Mouse (Mus musculus) spleen, postnatal 10 days (tissue): ENCODE measurements around the gene Sec23b.
"Not testable (repeated sequence)": the region's sequence is repeated elsewhere in the genome, so short reads cannot be mapped to it uniquely, and the experiment has no call there.

Experiments
- DNase-seq, 2 experiments: peaks; one replicate each; pipeline ENCODE4 v3.0.0; 2021 to 2022; ENCODE audit warnings: low spot score in 2 of 2

Sec23b gene

DNA sequence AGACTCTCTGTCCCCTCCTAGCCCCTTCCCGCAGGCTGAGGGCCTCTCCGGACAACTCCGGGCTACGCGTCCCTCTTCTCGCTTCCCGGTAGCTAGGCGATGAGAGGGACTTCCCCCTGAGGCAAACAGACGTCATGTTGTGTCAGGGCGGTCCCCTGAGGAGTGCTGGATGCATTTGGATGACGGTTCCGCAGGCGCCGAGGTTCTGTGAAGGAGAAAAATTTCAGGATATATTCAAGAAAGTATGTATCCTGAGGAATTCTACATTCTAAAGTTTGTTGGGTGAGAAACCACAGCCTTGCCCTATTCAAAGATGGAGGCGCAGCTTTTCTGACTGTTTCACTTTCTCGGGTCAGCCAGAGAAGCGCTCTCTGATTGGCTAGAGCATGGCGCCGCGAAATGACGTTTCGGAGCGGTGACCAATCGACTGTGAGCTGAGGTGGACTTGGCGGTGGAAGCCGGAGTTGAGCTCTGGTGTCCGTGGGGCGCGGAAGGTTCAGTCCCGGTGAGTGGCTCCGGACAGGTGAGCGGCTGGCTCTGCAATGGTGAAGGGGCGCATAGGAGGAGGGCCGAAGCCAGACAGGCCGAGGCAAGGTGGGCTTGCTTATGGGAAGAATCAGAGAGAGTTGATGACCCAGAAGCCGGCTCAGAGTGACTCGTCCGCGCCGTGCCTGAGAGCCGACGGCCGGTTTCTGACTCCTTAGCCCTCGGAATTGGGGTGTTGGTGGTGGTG, at the start of gene Sec23b:
Gene Sec23b, plus strand, starts transcription at position 410 of the 733 bp plus-strand sequence.
- DNase-seq, result peak; percentile 93 to 96

DNA sequence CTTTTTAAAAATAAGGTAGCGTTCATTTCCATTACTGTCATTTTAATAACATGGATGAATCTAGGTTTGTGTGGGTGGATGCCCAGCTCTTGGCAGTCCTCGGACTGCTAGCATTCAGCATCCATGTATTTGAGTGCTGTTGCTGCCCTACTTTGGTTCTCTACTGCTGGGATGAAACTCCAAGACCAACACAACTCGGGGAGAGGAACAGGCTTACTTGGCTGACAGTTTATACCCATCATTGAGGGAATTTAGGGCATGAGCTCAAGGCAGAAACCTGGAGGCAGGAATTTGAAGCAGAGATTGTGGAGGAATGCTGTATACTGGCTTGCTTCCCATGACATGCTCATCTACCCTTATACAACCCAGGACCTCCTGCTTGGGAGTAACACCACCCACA, 41.4 kb upstream of the Sec23b start:
- DNase-seq, result no peak

DNA sequence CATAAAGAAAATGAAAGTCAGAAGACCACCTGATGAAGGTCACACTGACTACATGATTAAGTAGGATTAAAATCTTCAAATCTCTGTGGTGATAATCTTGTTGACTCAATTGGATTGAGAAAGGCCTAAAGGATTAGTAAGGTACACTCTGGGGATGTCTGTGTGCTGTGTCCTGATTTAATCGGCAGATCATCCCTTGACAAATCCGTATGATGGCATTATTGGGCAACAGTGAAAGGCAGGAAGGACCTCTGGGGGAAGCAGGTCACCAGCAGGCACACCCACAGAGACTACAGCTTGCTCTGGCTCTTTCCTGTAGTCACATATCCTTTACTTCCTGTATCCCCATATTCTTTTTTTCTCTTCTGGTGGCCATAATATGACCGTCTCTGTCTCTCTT, 36.3 kb upstream of the Sec23b start:
- no peak for DNase-seq

DNA sequence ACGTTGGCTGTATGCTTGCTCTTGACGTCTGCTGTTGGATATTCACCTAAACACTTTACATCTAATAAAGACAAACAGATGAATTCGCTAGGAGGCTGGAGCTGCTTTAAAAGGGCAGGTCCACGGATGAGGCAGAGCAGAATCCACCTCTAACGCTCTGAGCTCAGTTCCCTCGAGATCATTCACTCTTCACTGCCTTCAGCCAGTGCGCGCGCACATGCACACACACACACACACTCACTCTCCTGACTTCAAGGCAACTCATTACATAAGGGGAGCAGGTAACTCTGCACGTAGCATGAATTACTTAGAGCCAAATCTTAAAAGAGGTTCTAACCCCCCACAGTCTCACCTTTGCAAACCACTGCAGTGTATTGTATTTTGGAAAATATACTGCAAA, 30.2 kb upstream of the Sec23b start:
- no peak for DNase-seq

DNA sequence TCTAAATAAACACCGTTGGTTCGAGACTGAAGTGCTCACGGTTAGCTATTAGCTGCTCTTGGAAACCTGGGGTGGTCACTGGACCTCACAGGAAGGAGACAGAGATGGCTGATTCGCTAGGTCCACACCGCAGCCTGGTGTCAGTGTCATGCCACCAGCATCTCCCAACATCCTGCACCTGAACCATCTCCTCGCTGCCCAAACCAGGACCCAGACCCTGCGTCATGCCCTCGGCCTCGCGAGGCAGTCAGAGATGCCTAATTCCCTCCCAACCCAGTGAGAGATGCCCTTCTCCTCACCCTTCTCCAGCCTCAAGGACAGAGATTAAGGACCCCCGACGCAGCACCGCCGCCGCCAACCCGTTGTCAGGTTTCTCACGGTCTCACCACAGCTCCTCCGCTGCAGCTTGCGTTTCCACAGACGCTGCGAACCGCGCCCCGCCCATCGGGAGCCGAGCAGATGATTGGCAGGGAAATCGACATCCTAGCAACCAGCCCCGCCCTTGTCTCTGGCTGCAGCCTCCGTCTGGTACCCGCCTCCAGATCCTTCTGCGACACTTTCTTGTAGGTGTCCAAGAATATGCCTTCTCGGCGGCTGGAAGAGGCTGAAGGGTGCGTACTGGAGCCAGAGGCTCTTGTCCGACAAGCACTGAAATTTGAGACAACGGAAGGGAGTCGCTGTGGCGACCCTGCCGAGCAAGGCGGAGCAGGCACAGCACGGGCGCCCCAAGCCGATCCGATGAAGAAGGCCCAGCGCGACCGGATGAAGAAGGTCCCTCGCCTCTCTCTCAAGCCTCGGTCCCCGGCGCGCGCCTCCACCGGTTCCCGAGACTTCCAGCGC, 28.8 kb upstream of the Sec23b start, which contains the start of the genes Dzank1 and Polr3f:
Gene Dzank1, minus strand, starts transcription at position 434 of the 840 bp plus-strand sequence.
Gene Polr3f, plus strand, starts transcription at position 738 of the 840 bp plus-strand sequence.
- peak; percentile 93 to 98 for DNase-seq

DNA sequence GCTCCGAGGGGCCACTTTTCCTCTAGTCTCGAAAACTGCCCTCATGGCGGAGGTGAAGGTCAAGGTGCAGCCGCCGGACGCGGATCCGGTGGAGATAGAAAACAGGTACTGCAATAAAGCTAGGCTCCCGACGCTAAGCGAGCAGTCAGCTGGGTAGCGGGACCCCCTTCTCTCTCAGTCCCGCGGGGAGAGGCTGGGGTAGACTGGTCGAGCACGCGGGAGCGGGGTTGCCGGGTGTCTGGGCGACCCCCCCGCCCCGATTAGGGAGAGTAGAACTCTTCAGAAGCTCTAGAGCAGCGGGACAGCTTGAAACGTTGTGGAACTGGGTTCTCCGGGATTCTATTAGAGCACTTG, 28.2 kb upstream of the Sec23b start:
- DNase-seq, result no peak

DNA sequence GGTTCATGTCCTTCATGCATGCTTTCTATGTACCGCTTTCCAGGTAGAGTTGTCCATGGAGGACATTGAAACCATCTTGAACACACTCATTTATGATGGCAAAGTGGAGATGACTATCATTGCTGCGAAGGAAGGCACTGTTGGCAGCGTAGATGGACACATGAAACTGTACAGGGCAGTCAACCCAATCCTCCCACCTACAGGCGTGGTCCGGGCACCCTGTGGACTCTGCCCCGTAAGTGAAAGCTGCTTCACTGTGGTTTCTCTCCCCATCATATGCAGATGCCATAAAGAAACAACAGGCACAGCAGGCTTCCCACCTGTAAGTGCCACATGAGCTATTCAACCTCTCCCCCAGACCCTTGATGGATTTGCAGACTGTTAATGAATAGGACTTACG, 18.9 kb upstream of the Sec23b start:
- DNase-seq, result no peak

DNA sequence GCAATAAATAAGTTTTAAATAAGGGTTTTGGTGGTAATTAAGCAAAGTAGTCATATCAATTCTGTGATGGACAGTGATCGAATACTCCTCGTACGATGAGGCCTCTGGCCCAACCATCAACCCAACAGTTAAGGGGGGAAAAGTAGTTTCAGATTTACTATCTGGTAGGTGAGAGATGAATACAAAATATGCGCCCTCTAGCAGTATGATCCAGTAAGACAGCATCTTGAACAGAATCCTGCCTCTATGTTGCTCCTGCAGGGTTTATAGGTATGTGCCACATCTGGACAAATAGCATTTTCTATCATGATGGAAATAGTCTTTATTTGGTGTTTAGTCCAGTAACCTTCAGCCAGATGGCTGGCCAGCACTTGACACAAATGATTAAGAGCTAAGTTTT, 14.8 kb upstream of the Sec23b start:
- no peak for DNase-seq

DNA sequence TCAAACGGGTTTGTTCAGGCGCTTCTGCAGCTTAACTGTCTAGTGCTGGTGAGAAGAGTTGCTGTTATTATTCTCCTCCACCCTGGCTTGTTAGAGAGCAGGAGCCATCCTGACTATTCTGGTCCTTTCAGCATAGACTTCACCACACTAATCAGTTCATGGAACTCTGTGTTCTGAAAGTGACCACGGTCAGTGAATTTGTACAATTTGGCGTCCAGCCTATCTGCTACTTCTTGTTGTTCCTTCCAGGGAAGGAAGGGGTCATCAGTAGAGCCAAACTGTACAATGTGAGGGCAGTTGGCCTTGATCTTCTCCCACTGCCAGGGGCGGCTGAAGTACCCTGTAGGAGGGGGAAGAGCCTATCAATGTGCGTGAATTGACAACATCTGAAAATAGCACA, 12.4 kb upstream of the Sec23b start:
- DNase-seq, result no peak

DNA sequence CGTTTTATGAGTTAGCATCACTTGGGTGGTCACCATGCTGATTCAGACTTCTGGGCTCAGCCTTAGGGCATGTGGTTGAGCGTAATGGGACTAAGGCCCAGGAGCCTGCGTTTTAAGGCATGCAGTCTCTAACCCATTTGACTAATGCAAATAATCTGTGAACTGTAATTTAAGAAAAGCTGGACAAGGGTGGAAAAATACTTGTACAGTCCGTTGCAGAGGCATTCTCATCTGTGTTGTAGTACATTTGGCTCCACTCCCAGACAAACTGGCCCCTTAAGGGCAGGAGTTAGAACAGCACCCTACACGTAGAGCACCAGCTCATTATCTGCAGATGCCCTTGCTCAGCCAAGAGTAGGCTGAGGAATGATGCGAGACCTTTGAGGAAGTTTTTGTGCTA, 11.4 kb upstream of the Sec23b start:
- no peak for DNase-seq

DNA sequence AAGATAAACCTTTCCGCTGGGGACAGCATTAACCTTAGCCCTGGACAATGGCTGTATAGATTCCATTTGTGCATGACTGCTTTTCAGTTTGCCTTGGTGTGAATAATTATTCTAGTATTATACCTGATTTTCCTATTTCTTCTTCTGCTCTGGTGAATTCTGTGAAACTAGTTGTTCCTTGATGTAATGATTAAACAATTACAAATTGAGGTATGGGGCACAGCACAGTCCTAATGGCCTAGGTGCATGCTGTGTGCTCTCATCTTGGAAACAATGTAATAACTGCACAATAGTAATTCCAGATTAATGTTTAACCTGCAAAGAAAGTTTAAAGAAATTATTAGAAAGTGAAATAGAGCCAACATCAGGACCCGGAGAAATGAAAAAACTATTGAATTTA, 11.0 kb upstream of the Sec23b start:
- DNase-seq, result no peak

DNA sequence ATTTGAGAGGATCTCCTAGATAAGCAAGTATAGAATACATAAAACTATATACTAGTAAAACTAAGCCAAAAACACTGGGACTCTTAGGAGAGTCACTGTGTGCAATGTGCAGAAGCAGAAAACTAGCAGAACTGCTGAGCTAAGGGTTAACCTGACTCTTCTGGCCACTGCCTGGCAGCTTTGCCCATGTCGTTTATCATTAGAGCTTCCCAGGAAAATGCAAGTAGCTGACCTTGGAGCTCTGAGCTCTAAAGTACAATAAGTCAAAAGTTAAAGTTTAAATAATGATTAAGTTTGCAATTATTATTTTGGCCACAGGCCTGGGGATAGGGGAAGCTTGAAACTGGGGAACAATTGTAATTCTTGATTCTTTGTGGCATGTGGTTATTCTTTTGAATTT, 10.5 kb upstream of the Sec23b start:
- no peak for DNase-seq

DNA sequence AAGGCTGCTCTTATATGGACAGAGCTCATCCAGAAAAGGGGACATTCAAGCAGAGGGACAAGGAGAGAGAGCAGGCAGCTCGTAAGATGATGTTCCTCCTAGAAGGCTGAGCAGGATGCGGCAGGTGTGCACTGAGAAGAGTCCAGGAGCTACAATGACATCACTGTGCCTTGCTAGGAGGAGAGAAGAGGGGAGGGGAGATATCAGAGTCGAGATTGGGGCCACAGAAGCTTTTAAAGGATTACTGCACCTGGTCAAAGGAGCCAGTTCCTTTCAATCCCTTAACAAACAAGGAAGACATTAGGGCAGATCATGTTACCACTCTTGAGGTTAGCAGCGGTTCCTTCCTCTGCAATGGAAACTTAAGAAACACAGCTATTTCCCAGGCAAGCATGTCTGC, 8.5 kb upstream of the Sec23b start:
- DNase-seq, result no peak

DNA sequence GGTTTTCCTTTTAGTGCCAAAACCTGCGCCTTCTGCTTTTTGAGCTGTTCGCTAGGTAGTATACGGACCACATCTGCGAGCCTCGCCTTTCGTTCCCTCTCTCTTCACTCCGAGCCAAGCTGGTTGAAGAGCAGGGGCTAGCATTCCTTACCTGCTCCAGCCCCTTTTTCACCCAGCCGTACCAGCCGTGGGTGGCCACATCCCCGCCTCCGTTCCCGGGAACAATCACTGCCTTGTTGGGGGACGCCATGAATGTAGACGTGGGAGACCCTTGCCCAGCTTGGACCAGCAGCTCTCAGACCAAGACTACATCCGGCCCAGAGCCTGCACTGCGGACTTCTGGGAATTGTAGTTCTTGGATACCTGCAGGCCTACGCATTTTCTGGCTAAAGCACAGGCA, 5.5 kb upstream of the Sec23b start, which contains the start of gene Rbbp9:
Gene Rbbp9, minus strand, starts transcription at position 341 of the 400 bp plus-strand sequence.
- DNase-seq, result peak; percentile 24 to 44

DNA sequence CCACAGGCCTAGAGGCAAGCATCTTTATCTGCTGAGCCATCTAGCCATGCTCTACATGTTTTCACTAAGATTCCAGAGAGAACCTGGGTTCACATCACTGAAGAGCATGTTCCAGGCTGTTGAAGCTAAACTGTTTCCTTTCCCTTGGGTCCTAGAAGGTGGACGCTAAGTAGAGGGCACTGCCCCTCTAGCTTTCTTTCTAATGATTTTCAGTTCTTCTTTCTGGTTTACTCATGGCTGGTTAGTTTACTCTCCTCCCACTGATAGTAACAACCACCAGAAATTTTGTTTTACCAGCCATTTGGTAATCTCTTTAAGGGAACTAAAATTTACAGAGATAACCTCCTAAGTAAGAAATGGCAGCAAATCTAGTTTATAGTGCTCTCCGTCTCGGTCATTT, 2.1 kb upstream of the Sec23b start:
- no peak for DNase-seq

DNA sequence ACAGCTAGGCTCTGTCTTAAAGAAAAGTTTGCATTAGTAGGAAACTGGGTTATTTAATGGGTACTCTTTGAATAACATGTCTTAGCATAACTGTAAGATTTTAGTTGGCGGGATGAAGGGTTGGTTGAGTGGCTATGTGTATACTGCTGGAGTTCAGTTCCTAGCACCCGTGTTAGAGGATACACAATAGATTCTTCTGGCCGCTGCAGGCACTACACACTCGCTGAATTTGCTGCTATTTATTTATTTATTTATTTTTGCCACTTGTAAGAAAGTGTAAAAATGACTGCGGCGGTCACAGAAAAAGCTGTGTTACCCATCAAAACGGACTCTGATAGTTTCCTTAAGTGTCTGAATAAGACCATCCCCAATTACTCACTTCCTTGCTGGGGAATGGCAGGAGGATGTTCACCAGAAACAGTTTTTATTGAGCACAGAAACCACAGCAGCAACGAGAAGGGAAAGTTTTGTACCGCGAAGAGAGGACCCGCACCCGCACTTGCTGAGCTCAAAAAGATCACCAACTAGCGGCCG, 676 bp upstream of the Sec23b start:
- DNase-seq, result peak; percentile 10 to 15

DNA sequence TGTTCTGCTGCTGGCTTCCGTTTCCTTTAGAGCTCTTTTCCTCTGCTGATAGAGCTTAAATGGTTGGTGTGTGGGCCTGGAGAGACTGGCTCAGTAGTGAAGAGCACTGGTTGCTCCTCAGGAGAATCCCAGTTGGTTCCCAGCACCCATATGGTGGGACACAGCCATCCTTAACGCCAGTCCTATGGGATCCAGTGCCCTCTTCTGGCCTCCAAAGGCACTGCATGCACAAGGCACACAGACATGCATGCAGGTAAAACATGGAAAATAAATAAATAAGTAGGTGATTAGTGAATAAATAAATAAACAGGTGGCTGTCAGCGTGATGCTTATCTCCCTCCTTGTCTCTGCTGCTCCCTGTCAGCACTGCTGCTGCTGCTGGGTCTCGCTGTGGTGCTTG, 32.7 kb downstream of the Sec23b start:
- DNase-seq, result no peak

DNA sequence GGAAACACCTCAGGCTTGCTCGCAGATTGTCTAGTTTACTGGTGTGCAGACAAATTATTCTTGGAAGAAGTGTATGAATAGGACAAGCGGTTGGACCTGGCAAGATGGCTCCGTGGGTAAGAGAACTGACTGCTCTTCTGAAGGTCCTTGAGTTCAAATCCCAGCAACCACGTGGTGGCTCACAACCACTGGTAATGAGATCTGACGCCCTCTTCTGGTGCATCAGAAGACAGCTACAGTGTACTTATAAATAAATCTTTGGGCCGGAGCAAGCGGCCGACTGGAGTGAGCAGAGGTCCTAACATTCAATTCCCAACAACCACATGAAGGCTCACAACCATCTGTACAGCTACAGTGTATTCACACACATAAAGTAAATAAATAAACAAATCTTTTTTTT, 37.0 kb downstream of the Sec23b start:
- DNase-seq, result not testable (repeated sequence)

DNA sequence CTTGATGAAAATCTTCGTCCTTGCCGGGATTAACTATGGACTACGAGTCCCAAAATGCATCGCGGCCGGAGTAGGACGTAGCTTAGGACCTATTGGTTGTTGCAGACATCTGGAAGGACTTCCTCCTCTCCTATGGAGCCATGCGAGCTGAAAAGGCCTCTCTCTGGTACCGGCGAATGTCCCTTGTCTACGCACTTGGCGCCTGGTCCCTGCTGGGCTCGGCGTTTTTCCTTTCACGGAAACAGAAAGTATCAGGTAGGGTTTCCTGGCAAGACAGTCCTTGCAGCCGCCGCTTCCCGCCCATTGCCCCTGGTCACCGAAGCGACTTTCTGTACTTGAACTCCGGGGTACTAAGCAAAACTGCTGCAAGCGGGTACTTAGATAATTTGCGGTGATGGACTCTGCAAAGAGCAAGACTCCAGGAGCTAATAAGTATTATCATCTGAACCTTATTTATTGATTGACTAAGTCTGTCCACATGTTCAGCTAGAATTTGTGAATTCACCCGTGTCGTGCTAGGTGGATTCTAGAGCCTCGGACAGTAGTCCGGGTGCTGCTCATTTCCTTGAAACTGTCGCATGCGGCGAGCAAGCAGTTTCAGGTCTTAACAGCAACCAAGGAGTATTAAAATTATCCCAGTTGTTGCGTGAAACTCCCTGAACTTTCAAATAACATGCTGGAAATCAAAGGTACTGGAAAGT, 38.1 kb downstream of the Sec23b start, which contains the start of gene Smim26:
Gene Smim26, plus strand, starts transcription at position 104 of the 701 bp plus-strand sequence.
- DNase-seq, result peak; percentile 48 to 78

DNA sequence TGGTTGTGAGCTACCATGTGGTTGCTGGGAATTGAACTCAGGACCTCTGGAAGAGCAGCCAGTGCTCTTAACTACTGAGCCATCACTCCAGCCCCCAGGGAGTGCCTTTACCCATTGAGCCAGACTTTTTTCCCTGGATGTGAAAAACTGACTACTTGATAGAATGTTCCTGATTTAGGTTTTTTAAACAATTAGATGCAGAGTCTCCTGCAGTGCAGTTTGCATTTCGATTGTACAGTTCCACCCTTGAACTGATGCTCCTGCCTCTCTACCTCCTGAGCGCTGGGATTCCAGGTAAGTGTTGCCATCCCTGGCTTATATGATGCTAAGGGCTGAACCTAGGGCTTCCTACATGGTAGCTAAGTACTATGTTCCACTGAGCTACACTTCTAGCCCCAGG, 42.0 kb downstream of the Sec23b start:
- DNase-seq, result no peak

DNA sequence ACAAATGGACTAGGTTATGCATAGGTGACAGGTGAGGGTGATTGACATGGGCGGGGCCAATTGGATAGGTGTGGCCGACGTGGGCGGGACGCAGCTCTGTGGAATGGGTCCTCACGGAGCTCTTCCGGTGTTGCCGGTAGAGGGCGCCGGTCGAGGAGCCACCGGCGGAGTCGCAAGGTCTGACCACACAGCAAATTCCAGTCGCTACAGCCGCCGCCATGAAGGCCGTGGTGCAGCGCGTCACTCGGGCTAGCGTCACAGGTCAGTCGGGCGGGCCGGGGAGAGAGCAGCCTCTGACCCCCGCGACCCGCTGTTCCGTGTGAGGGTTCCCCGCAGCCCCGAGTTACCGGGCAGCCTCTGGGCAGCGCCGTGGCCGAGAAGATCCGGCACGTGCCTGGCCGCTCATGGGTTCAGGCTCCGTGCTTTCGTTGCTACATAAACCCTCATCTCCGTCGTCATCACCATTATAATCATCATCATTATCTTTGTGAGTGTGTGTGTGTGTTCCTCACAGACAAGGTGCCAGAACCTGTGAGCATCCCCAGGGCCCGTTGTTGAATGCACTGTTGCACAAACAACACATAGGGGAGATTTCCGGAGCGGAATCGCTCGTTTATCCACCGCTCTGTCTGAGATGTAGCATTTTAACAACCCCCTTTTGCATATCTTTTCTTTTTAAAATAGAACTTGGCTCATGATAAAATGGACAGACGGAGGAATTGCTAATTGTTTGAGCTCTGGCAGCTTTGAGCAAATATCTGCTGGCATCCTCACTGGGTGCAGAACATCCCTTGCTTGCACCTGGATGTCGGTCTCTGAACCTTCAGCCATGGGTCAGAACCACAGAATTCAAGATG, 44.0 kb downstream of the Sec23b start, which contains the start of gene Dtd1:
Gene Dtd1, plus strand, starts transcription at position 67 of the 857 bp plus-strand sequence.
- DNase-seq, result peak; percentile 81 to 93
